Mouse (Mus musculus): ENCODE measurements at regions not wholly inside any gene's neighbourhood (a gene's known extent, or its start where the extent isn't known, plus 50 kb on each side); places are given as distances from the start of the nearest gene placed in this dataset.
A peak's percentile ranks its signal among the peaks of the same experiment; 100 is the strongest.

DNA sequence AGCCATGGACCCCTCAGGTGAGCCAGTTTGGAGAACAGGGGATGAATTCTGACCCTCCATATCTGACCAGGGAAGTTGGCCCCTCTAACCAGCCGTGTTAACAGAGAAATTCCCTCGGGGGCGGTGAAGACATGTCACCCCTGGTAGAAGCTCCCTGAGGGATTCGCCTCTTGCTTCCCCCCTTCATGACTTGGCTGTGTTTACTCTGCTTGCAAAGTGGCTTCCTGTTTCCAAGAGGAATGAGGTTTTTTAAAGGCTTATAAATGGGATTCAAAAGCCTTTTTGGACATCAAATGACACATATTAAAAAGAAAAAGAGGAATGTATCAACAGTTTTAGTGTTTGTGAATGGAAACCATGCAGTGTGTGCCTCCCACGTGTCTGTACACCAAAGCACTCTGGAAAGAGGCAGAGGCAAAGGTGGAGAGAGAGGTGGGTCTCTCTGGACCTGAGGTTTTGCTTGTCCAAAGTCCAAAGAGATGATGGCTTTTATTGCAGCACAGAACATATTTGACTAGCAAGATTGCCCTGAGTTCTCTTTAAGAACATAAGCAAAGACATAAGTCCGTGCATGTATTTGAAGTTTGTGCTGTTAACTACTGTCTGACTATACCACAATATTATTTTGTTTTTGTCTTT lies 308.9 kb upstream of the Tbx3 start:
- H3K36me3 ChIP-seq (ENCODE audit: control insufficient read depth, insufficient read depth, low read length): no peaks in the 10 kb centered on the region
- no peaks in the 10 kb centered on the region for H3K27me3 ChIP-seq (replicated peaks; ENCODE audit: control insufficient read depth, insufficient read depth, low read length)
- H3K4me3 ChIP-seq (ENCODE audit: low read depth, low read length): no peak overlapping the region
- WGBS: 68% methylated on average over 6 of the region's 6 CpGs
- no peak overlapping the region for H3K9ac ChIP-seq (ENCODE audit: low read depth, low read length)
- DNase-seq (ENCODE audit: low spot score): no peak
- no peak overlapping the region for H3K27ac ChIP-seq (replicated peaks; ENCODE audit: low read depth, low read length)
- no peaks in the 10 kb centered on the region for H3K4me1 ChIP-seq (ENCODE audit: control insufficient read depth, insufficient read depth, low read length)
- no peaks in the 10 kb centered on the region for H3K9me3 ChIP-seq (ENCODE audit: control insufficient read depth, low read length)
- H3K4me2 ChIP-seq (ENCODE audit: low read depth, low read length): no peak overlapping the region
- ATAC-seq (ENCODE audit: low read depth): no peak

DNA sequence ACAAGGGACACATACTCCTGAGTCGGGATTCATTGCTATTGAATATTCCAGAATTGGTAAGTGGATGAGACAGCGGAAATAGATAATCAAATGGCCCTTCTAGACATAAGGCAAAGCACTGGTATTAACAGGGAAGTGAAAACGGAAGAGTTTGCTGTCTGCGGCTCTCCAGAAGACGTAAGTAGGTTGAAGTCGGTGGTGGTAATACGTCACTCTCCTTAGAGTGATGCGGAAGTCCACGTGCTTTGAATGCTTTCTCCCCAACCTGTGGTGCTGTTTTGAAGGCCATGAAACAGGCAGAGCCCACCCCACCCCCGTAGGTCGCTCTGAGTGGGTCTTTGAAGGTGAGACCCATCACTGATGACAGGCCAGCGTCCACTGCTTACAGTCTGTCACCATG lies 308.0 kb upstream of the Tbx3 start:
- no peak overlapping the region for H3K4me3 ChIP-seq (ENCODE audit: low read depth, low read length)
- WGBS: 86% methylated on average over 12 of the region's 12 CpGs
- no peaks in the 10 kb centered on the region for H3K36me3 ChIP-seq (ENCODE audit: control insufficient read depth, insufficient read depth, low read length)
- DNase-seq (ENCODE audit: low spot score) (no peak), ATAC-seq (ENCODE audit: low read depth) (no peak)
- no peaks in the 10 kb centered on the region for H3K4me1 ChIP-seq (ENCODE audit: control insufficient read depth, insufficient read depth, low read length)
- no peak overlapping the region for H3K4me2 ChIP-seq (ENCODE audit: low read depth, low read length)
- H3K9me3 ChIP-seq (ENCODE audit: control insufficient read depth, low read length): no peaks in the 10 kb centered on the region
- H3K27me3 ChIP-seq (replicated peaks; ENCODE audit: control insufficient read depth, insufficient read depth, low read length): no peaks in the 10 kb centered on the region
- H3K27ac ChIP-seq (replicated peaks; ENCODE audit: low read depth, low read length): no peak overlapping the region
- no peak overlapping the region for H3K9ac ChIP-seq (ENCODE audit: low read depth, low read length)

DNA sequence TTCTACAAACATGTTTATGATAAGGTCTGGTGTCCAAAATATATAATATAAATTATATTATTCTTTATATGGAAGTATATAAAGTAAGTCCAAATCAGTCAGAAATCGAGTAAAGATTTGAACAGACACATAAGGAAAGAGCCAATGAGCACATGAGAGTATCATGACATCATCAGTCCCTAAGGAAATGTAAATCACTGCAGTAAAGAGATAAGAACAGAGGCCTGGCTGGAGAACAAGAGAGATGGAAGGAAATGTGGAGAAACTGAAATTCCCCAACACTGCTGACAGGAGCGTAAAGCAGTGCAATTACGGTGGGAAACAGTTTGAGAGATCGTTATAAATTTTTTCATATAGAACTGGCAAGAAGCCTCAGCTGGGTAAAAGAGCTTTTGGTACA lies 306.2 kb upstream of the Tbx3 start:
- H3K4me1 ChIP-seq (ENCODE audit: control insufficient read depth, insufficient read depth, low read length): no peaks in the 10 kb centered on the region
- no peak overlapping the region for H3K27ac ChIP-seq (replicated peaks; ENCODE audit: low read depth, low read length)
- no peak for ATAC-seq (ENCODE audit: low read depth)
- WGBS: 59% methylated on average over 4 of the region's 4 CpGs
- H3K36me3 ChIP-seq (ENCODE audit: control insufficient read depth, insufficient read depth, low read length): no peaks in the 10 kb centered on the region
- no peaks in the 10 kb centered on the region for H3K27me3 ChIP-seq (replicated peaks; ENCODE audit: control insufficient read depth, insufficient read depth, low read length)
- H3K4me3 ChIP-seq (ENCODE audit: low read depth, low read length): no peak overlapping the region
- DNase-seq (ENCODE audit: low spot score): peak; percentile 72
- H3K9me3 ChIP-seq (ENCODE audit: control insufficient read depth, low read length): no peaks in the 10 kb centered on the region
- no peak overlapping the region for H3K4me2 ChIP-seq (ENCODE audit: low read depth, low read length)
- H3K9ac ChIP-seq (ENCODE audit: low read depth, low read length): no peak overlapping the region

DNA sequence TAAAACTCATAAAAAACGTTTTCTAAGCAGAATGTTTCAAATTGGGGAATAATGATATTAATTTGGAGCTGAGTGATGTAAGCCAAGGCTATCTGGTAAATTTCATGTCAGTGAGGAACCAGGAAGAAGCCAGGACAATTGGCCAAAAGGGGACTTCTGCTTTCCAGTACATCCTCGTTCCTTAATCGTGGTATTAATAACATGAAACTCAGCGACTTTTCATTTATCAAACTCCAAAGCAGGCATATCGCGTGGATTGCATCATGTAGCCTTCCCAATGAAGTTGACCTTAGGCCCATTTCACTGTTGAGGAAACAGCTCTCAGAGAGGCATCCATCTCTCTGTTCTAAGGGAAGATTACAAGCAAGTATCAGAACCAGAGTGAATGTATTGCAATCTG lies 305.3 kb upstream of the Tbx3 start:
- ATAC-seq (ENCODE audit: low read depth): no peak
- H3K36me3 ChIP-seq (ENCODE audit: control insufficient read depth, insufficient read depth, low read length): no peaks in the 10 kb centered on the region
- no peak overlapping the region for H3K27ac ChIP-seq (replicated peaks; ENCODE audit: low read depth, low read length)
- H3K4me1 ChIP-seq (ENCODE audit: control insufficient read depth, insufficient read depth, low read length): no peaks in the 10 kb centered on the region
- DNase-seq (ENCODE audit: low spot score): no peak
- H3K27me3 ChIP-seq (replicated peaks; ENCODE audit: control insufficient read depth, insufficient read depth, low read length): no peaks in the 10 kb centered on the region
- WGBS: 82% methylated on average over 6 of the region's 6 CpGs
- H3K9ac ChIP-seq (ENCODE audit: low read depth, low read length): no peak overlapping the region
- H3K9me3 ChIP-seq (ENCODE audit: control insufficient read depth, low read length): no peaks in the 10 kb centered on the region
- no peak overlapping the region for H3K4me3 ChIP-seq (ENCODE audit: low read depth, low read length)
- no peak overlapping the region for H3K4me2 ChIP-seq (ENCODE audit: low read depth, low read length)

DNA sequence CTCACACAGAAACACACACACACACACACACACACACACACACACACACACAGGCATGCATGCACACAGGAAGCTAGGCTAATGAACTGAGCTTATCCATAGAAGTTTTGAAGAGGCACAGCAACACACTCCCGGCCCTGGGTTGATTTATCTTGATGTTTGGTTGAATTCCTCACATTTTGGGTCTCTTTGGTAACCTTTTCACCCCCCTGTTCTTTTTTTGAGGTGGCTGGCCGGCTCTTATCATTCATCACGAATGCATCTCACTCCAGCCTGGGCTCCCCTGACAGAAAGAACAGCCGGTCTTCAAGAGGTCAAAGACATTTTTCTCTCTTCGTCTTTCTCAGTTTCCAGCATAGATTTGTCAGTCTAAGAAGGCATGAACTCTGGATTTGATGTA lies 304.2 kb upstream of the Tbx3 start:
- 32% methylated on average over 5 of the region's 5 CpGs for WGBS
- H3K4me1 ChIP-seq (ENCODE audit: control insufficient read depth, insufficient read depth, low read length): no peaks in the 10 kb centered on the region
- ATAC-seq (ENCODE audit: low read depth): no peak
- no peak overlapping the region for H3K4me2 ChIP-seq (ENCODE audit: low read depth, low read length)
- DNase-seq (ENCODE audit: low spot score): peak; percentile 36
- H3K9ac ChIP-seq (ENCODE audit: low read depth, low read length): no peak overlapping the region
- no peak overlapping the region for H3K27ac ChIP-seq (replicated peaks; ENCODE audit: low read depth, low read length)
- H3K9me3 ChIP-seq (ENCODE audit: control insufficient read depth, low read length): no peaks in the 10 kb centered on the region
- H3K27me3 ChIP-seq (replicated peaks; ENCODE audit: control insufficient read depth, insufficient read depth, low read length): no peaks in the 10 kb centered on the region
- no peak overlapping the region for H3K4me3 ChIP-seq (ENCODE audit: low read depth, low read length)
- no peaks in the 10 kb centered on the region for H3K36me3 ChIP-seq (ENCODE audit: control insufficient read depth, insufficient read depth, low read length)

DNA sequence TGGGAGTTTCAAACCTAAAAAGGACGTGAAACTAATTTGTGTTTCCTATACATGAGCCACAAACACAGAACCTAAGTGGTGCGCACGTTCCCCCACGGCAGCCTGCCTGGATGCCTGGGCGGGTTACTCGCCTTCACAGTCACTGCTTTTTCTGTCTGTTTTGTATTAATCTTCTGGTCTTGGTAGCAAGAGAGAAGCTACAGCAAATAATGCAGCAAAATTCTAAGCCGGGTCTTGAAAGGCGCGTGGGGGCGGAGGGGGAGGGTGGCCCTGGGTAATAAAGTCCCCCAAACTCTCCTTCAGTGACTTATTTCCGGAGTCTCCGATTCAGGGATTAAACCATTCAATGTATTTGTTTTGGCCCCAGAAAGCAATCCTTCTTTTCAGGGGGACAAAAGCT lies 300.0 kb upstream of the Tbx3 start:
- Histone ChIP-seq H3K4me2 (ENCODE audit: low read depth, low read length) (peak overlapping the region; percentile 37), H3K27ac (replicated peaks; ENCODE audit: low read depth, low read length) (no peak overlapping the region; the same call in 1 of the 2 replicates), H3K9ac (ENCODE audit: low read depth, low read length) (no peak overlapping the region), H3K4me3 (ENCODE audit: low read depth, low read length) (no peak overlapping the region), H3K27me3 (replicated peaks; ENCODE audit: control insufficient read depth, insufficient read depth, low read length) (no peaks in the 10 kb centered on the region), H3K36me3 (ENCODE audit: control insufficient read depth, insufficient read depth, low read length) (no peaks in the 10 kb centered on the region), H3K9me3 (ENCODE audit: control insufficient read depth, low read length) (no peaks in the 10 kb centered on the region), H3K4me1 (ENCODE audit: control insufficient read depth, insufficient read depth, low read length) (no peaks in the 10 kb centered on the region)
- DNase-seq (ENCODE audit: low spot score) (no peak), ATAC-seq (ENCODE audit: low read depth) (no peak)
- WGBS: 53% methylated on average over 12 of the region's 12 CpGs

DNA sequence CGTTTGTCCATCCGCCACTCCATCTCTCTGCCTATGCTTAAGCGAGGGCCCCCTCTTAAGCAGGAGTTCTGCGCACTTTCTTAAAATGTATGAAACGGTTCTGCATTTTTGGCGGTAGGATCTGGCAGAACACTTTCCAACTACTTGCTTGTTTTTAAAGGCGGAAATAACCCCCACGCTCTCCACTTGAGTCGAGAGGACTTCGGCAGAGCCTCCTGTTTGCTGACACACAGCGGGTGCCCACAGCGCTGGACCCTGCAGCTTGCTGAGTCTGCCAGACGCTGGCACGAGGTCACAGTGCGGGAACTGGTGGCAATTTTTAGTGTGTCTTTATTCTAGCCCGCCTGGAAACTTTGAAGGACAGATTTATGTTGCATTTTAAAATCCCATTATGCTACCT lies 299.5 kb upstream of the Tbx3 start:
- H3K9me3 ChIP-seq (ENCODE audit: control insufficient read depth, low read length): no peaks in the 10 kb centered on the region
- H3K4me2 ChIP-seq (ENCODE audit: low read depth, low read length): peak overlapping the region; percentile 37
- ATAC-seq (ENCODE audit: low read depth) (no peak), DNase-seq (ENCODE audit: low spot score) (peak; percentile 56)
- H3K36me3 ChIP-seq (ENCODE audit: control insufficient read depth, insufficient read depth, low read length): no peaks in the 10 kb centered on the region
- H3K27ac ChIP-seq (replicated peaks; ENCODE audit: low read depth, low read length): no peak overlapping the region; the same call in 1 of the 2 replicates
- H3K27me3 ChIP-seq (replicated peaks; ENCODE audit: control insufficient read depth, insufficient read depth, low read length): no peaks in the 10 kb centered on the region
- H3K4me1 ChIP-seq (ENCODE audit: control insufficient read depth, insufficient read depth, low read length): no peaks in the 10 kb centered on the region
- H3K9ac ChIP-seq (ENCODE audit: low read depth, low read length): no peak overlapping the region
- H3K4me3 ChIP-seq (ENCODE audit: low read depth, low read length): no peak overlapping the region
- WGBS: 39% methylated on average over 16 of the region's 16 CpGs

DNA sequence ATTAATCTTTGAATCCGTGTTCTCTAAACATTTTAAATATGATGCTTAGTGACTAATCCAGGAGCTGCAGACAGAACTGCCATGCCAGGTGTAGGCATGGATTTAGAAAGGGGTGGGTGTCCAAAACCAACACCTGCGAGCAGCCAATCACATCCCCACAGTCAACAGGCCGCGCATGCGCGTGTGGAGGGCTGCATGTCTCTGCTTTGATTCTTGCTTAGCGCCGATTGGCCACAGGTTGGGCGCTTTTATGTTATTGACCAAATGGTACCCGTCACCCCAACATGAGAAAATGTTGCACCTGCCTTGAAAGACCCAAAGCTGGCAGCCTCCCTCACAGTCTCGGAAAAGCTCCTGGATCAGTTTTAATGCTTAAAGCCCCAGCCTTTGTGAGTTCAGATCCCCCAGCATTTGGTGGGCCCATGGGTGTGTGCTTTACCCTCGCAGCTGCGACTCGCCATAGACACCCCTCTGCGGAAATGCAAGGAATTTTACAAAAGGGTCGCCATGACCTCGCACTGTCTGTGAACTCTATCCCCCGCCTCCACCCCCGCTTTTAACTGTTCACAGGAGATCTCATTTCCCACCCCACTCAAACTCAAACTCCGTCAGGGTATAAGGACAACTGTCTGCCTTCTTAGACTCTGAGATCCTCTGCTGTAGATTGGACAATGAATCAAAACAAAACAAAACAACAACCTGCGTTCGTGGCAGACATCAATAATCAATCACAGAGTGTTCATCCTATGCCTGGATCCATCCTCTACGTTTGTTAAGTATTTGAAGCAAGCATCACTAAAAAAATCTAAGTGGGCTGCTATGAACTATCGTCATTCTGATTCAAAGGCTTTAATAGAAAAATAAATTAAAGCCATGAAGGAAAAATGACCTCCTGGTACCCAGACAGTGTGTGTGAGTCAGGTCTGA lies 296.4 kb upstream of the Tbx3 start:
- no peak overlapping the region for H3K9ac ChIP-seq (ENCODE audit: low read depth, low read length)
- WGBS: 78% methylated on average over 24 of the region's 24 CpGs
- H3K27me3 ChIP-seq (replicated peaks; ENCODE audit: control insufficient read depth, insufficient read depth, low read length): no peaks in the 10 kb centered on the region
- DNase-seq (ENCODE audit: low spot score) (peak; percentile 47), ATAC-seq (ENCODE audit: low read depth) (peak; percentile 33; the same call in 1 of the 2 replicates)
- no peaks in the 10 kb centered on the region for H3K9me3 ChIP-seq (ENCODE audit: control insufficient read depth, low read length)
- no peak overlapping the region for H3K4me2 ChIP-seq (ENCODE audit: low read depth, low read length)
- H3K4me1 ChIP-seq (ENCODE audit: control insufficient read depth, insufficient read depth, low read length): no peaks in the 10 kb centered on the region
- no peak overlapping the region for H3K27ac ChIP-seq (replicated peaks; ENCODE audit: low read depth, low read length)
- no peaks in the 10 kb centered on the region for H3K36me3 ChIP-seq (ENCODE audit: control insufficient read depth, insufficient read depth, low read length)
- H3K4me3 ChIP-seq (ENCODE audit: low read depth, low read length): no peak overlapping the region

Measured in embryonic facial prominence, embryonic 14.5 days (tissue).